Mouse (Mus musculus) hindbrain, embryonic 12.5 days (tissue): ENCODE data around the gene Olfr1461. TPM values are rescaled to one million over a fixed set of nuclear protein-coding genes. Genes with fewer than 3 reads are reported as not detected.

Experiments used
- ATAC-seq: fragments of 200-750 bp; cut with Nextera tagmentation; 2 replicates; pipeline ENCODE4 v1.8.0; 2017; ENCODE audit warnings: moderate TSS enrichment; ENCODE audit not compliant: low FRiP score
- H3K27ac ChIP-seq: fragments of 300-500 bp; sonication (generic); 2 replicates; pipeline ENCODE4 v1.5.1; 2016; ENCODE audit warnings: mild to moderate bottlenecking
- H3K27me3 ChIP-seq: fragments of 300-500 bp; sonication (generic); 2 replicates; pipeline ENCODE4 v1.6.1; 2016; ENCODE audit warnings: mild to moderate bottlenecking
- H3K36me3 ChIP-seq: fragments of 300-500 bp; sonication (generic); 2 replicates; pipeline ENCODE4 v1.6.1; 2016; ENCODE audit warnings: mild to moderate bottlenecking
- H3K4me1 ChIP-seq: fragments of 300-500 bp; sonication (generic); 2 replicates; pipeline ENCODE4 v1.6.1; 2016
- H3K4me2 ChIP-seq: fragments of 300-500 bp; sonication (generic); replicated peaks from 2 replicates; pipeline ENCODE4 v1.6.1; 2016; ENCODE audit warnings: mild to moderate bottlenecking
- H3K4me3 ChIP-seq: fragments of 300-500 bp; sonication (generic); 2 replicates; pipeline ENCODE4 v1.5.1; 2016; ENCODE audit warnings: mild to moderate bottlenecking
- H3K9ac ChIP-seq: fragments of 300-500 bp; sonication (generic); 2 replicates; pipeline ENCODE4 v1.6.1; 2016; ENCODE audit warnings: mild to moderate bottlenecking, moderate library complexity
- H3K9me3 ChIP-seq: fragments of 300-500 bp; sonication (generic); replicated peaks from 2 replicates; pipeline ENCODE4 v1.6.1; 2016; ENCODE audit warnings: mild to moderate bottlenecking
- WGBS: fragments of 180-500 bp; shearing (Covaris S2); methylation state at CpG from one replicate; pipeline ENCODE4 v1.1.7; 2016; 5-methylcytosine and 5-hydroxymethylcytosine counted together
- polyA plus RNA-seq: library from polyadenylated mRNA; unstranded; fragments of >200 nt; fragmentation: Nextera tagmentation; extraction: Ambion mirVana; gene quantifications from 2 replicates; pipeline ENCODE4 v1.2.1, GENCODE M21; 2016

Gene Olfr1461
- not detected in 2 replicates for polyA plus RNA-seq

- ATAC-seq, result no peak
- no peak within 1 kb of the TSS for H3K27ac ChIP-seq
- H3K4me3 ChIP-seq, result no peak within 1 kb of the TSS
- H3K27me3 ChIP-seq, result no peaks in the 10 kb centered on the region
- no peak within 1 kb of the TSS for H3K4me2 ChIP-seq
- 77% methylated on average over 1 of the region's 1 CpGs for whole genome bisulfite sequencing
- no peaks in the 10 kb centered on the region for H3K36me3 ChIP-seq
- H3K9ac ChIP-seq, result no peak within 1 kb of the TSS
- H3K9me3 ChIP-seq, result 0 out of 2 replicates have a peak, but pooled peaks cover 4% of the 10 kb centered on the region
- no peaks in the 10 kb centered on the region for H3K4me1 ChIP-seq
Observed at GRCm38 (mm10) chr19:13162700-13163099, at the start of gene Olfr1461. Gene Olfr1461 (plus strand): TSS chr19:13163000.

GRCm38 (mm10) chr19:13149449-13149848, 13.4 kb upstream of the Olfr1461 start, which contains the start of gene Olfr1459:
Gene Olfr1459 (minus strand): TSS chr19:13149549.
- H3K36me3 ChIP-seq, result no peaks in the 10 kb centered on the region
- no peak within 1 kb of the TSS for H3K9ac ChIP-seq
- H3K27me3 ChIP-seq, result no peaks in the 10 kb centered on the region
- H3K9me3 ChIP-seq, result peaks cover 22% of the 10 kb centered on the region
- no peak for ATAC-seq
- WGBS, result 71% methylated on average over 1 of the region's 1 CpGs
- H3K4me2 ChIP-seq, result no peak within 1 kb of the TSS
- no peak within 1 kb of the TSS for H3K4me3 ChIP-seq
- no peak within 1 kb of the TSS for H3K27ac ChIP-seq
- no peaks in the 10 kb centered on the region for H3K4me1 ChIP-seq

GRCm38 (mm10) chr19:13185434-13185833, 22.6 kb downstream of the Olfr1461 start, which contains the start of gene Olfr1462:
Gene Olfr1462 (plus strand): TSS chr19:13185734.
- H3K27ac ChIP-seq, result no peak within 1 kb of the TSS
- H3K4me3 ChIP-seq, result no peak within 1 kb of the TSS
- no peaks in the 10 kb centered on the region for H3K4me1 ChIP-seq
- 85% methylated on average over 1 of the region's 1 CpGs for WGBS
- peaks cover 15% of the 10 kb centered on the region; the same call in 1 of the 2 replicates for H3K9me3 ChIP-seq
- ATAC-seq, result no peak
- H3K27me3 ChIP-seq, result no peaks in the 10 kb centered on the region
- no peak within 1 kb of the TSS for H3K4me2 ChIP-seq
- H3K9ac ChIP-seq, result no peak within 1 kb of the TSS
- no peaks in the 10 kb centered on the region for H3K36me3 ChIP-seq

Other genes starting within 250 kb of the Olfr1461 start
- gene Olfr1448, start 238.6 kb upstream of the Olfr1461 start, polyA plus RNA-seq, result not detected in 2 replicates
- not detected in 2 replicates for gene Olfr1449, start 232.2 kb upstream of the Olfr1461 start, polyA plus RNA-seq
- not detected in 2 replicates for gene Olfr1450, start 212.7 kb upstream of the Olfr1461 start, polyA plus RNA-seq
- gene Olfr1451, start 168.0 kb upstream of the Olfr1461 start, polyA plus RNA-seq, result not detected in 2 replicates
- not detected in 2 replicates for gene Olfr1453, start 134.7 kb upstream of the Olfr1461 start, polyA plus RNA-seq
- not detected in 2 replicates for gene Olfr1454, start 102.4 kb upstream of the Olfr1461 start, polyA plus RNA-seq
- gene Olfr1457, start 65.1 kb upstream of the Olfr1461 start, polyA plus RNA-seq, result not detected in 2 replicates
- not detected in 2 replicates for gene Olfr1458, start 56.2 kb upstream of the Olfr1461 start, polyA plus RNA-seq
- gene Olfr1459, start 13.5 kb upstream of the Olfr1461 start, polyA plus RNA-seq, result not detected in 2 replicates
- not detected in 2 replicates for gene Olfr1462, start 22.7 kb downstream of the Olfr1461 start, polyA plus RNA-seq
- not detected in 2 replicates for gene Olfr1463, start 68.3 kb downstream of the Olfr1461 start, polyA plus RNA-seq
- gene Olfr1465, start 152.5 kb downstream of the Olfr1461 start, polyA plus RNA-seq, result not detected in 2 replicates
- gene Olfr1466, start 175.9 kb downstream of the Olfr1461 start, polyA plus RNA-seq, result not detected in 2 replicates
- gene Olfr1467, start 199.2 kb downstream of the Olfr1461 start, polyA plus RNA-seq, result not detected in 2 replicates
- gene Olfr1469, start 244.8 kb downstream of the Olfr1461 start, polyA plus RNA-seq, result not detected in 2 replicates